Mouse (Mus musculus): ENCODE data around the gene Gm21972. TPM values are rescaled to one million over a fixed set of nuclear protein-coding genes. Genes with fewer than 3 reads are reported as not detected.
A peak's percentile ranks its signal among the peaks of the same experiment; 100 is the strongest.

The Gm21972 gene
- 1 to 10 TPM; 2.2 to 6.9 (median 5.0) TPM for total RNA-seq (2022)

GRCm38 (mm10) chr1:86133337-86133736, at the start of gene Gm21972:
Gene Gm21972 (plus strand): TSS chr1:86133637.
- DNase-seq (ENCODE audit: low spot score in 2 of 2), result no peak

GRCm38 (mm10) chr1:86094413-86094812, 39.0 kb upstream of the Gm21972 start:
- DNase-seq (ENCODE audit: low spot score in 2 of 2), result no peak

DNA sequence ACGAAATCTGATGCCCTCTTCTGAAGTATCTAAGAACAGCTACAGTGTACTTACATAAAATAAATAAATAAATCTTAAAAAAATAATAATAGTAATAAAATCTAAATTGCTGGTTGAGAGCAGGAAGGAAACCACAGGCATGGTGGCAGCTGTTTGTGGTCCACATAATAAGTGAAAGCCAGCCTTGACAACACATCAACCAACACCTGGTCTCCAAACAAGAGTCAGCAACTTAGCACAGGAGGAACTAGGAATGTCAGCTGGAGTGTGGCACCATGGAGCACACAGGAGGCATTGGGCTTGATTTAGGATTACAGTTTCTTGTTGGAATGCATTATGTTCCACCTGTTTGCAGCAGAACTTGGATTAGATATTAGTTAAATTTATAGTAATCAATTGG, 28.4 kb upstream of the Gm21972 start:
- no peak for DNase-seq (ENCODE audit: low spot score in 2 of 2)

DNA sequence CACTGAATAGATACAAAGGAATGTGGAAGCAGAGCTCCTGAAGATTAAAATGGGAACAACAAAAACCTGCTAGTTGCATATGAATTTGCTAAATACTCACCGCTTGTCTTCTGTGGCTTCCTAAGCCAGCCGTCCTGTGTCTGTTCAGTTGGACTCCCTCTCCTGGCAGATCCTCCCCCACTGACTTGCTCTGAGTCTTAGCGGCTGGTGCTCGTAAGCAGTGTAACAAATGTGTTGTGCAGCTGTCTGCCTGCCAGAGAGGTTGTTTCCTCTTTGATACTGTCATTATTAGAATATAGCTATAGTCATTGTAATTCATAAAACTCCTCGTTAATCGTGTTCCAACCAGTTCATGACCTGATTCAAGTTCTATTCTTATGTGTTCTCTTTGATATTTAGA, 21.7 kb upstream of the Gm21972 start, which contains the start of gene Htr2b:
Htr2b (minus strand) TSS at position 192 of the 400 bp plus-strand sequence.
- peak in 1 of 2 experiments; percentile 21 for DNase-seq (ENCODE audit: low spot score in 2 of 2)

DNA sequence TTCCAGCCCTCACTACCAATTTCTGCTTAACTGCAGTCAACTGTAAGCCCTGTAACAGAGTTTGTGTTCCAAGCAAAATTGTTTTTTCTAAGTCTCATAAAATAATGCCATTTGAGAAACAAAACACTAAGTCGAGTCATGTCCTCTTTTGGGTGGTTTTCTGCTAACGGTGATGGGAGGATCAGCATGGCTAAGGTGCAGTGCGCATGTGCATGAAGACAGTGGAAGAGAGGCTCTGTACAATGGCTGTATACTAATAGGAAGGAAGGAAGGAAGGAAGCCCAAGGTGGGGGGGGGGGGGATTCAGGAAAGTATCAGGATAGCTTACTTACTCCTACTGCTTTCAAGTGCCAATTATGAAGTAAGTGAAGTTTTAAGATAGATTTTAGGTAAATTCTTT, 19.3 kb upstream of the Gm21972 start:
- DNase-seq (ENCODE audit: low spot score in 2 of 2), result no peak

GRCm38 (mm10) chr1:86119549-86119948, 13.9 kb upstream of the Gm21972 start:
- no peak for DNase-seq (ENCODE audit: low spot score in 2 of 2)

- no peak for DNase-seq (ENCODE audit: low spot score in 2 of 2)
Observed at GRCm38 (mm10) chr1:86126036-86126435, 7.4 kb upstream of the Gm21972 start.

DNA sequence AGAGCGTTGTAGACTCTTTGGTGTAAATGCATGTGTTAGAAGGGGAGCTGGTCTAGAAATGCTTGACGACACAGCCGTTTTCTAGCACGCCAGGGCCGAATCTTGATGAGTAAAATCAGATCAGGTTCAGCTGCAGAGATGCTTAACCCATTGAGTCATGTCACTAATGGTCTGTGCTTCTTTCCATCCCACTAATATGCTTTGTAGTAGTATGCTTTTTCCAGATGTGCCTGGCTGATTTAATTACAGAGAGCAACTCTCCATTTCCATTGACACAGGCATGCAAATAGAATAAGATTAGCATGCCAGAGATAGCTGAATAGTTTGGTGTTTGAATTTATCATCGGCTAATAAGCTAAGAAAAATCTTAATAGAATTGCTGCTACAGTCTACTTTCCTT, 1.9 kb downstream of the Gm21972 start:
- no peak for DNase-seq (ENCODE audit: low spot score in 2 of 2)

GRCm38 (mm10) chr1:86141081-86141480, 7.6 kb downstream of the Gm21972 start:
- DNase-seq (ENCODE audit: low spot score in 2 of 2), result no peak

GRCm38 (mm10) chr1:86143165-86143564, 9.7 kb downstream of the Gm21972 start:
- DNase-seq (ENCODE audit: low spot score in 2 of 2), result no peak

DNA sequence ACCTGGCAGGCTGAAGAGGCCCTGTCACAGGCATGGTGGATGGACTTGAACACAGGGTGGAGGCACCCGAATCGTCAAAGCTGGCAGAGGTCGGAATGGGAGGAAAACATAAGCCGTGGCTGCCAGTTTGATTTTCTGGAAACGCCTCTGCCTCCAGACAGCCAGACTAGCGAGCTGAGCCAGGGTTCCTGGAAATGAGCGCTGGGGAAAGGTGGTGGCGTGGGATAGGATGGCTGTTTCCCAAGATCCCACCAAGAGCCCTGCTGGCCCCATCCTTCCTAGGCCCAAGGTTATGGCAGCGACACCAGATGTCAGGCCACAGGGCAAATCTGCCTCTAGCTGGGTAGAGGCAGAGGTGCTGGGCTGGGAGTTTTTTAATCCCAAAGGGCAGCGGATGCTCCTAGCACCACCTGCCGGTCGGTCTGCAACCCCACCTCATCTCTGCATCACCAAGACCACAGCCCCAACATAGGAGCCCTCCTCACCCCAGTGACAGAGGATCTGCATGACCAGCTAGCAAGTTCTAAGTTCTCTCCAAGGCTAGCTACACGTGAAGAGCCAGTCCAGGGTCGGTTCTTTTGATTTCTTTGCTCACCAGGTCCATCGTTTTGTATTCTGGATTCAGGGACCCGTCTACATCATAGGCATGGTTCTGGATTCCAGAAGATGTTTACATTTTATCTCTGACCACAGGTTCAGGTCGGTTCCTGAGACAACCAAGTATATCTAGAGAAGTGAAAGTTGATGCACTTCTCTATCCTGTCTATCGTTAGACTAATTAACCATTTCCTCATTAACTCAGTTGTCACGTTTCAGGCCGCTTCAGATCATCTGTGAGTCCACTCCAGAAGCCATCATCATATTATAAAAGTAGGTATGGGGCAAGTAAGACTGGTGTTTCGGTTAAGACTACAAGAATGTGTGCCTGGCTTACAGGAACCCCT, 10.8 kb downstream of the Gm21972 start:
- no peak for DNase-seq (ENCODE audit: low spot score in 2 of 2)

DNA sequence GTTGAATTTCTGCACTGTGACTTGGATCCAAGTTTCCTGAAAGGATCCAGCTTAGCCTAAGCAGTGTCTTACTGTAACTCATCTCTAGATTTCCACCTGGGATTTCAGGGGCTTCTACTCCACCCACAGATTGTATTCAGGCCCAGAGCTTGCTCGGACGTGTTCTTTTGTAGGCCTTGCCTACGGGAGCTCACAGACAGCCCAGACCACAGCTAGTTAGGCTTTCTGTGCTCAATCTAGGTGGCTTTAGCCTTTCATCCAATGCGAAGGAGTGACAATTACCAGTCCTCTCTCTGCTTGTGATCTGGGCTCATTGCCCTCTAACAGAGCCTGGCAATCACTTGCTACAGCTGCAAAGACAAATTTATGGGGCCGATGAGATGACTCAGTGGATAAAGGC, 12.9 kb downstream of the Gm21972 start:
- no peak for DNase-seq (ENCODE audit: low spot score in 2 of 2)

DNA sequence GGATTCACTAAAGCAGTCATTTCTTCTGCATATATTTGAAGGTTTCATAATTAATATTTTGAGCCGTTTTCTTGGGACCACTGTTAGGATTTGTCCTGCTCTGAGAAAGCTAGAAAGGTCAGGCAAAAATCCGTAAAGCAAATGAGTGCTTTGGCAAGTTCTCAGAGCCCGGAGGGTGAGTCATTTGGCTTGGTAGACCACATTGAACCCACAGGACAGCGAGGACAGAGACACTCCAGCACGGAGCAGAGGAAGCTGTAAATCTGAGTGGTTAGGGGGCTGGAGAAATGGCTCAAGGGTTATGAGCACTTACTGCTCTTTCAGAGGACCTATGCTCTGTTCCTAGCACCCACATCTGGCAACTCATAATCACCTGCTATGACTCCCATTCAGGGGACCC, 14.1 kb downstream of the Gm21972 start:
- no peak for DNase-seq (ENCODE audit: low spot score in 2 of 2)

DNA sequence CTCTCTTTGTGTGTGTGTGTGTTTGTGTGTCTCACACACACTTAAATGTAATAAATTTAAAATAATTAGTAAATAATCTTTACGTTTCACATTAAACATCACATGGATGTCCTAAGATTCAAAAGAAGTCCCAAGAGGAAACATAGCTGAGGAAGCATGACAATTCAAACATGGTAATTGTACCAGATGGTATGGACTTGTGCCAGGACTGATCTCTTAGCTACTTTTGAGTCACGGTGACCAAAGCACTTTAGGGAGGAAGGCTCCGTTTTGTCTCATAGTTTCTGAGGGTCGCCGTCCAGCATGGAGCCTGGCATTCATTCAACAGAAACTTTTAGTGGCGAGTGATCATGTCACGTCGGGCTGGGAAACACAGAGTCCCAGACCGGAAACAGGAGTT, 14.7 kb downstream of the Gm21972 start:
- no peak for DNase-seq (ENCODE audit: low spot score in 2 of 2)

GRCm38 (mm10) chr1:86150929-86151328, 17.5 kb downstream of the Gm21972 start:
- DNase-seq (ENCODE audit: low spot score in 2 of 2), result no peak

- no peak for DNase-seq (ENCODE audit: low spot score in 2 of 2)
Observed at GRCm38 (mm10) chr1:86151376-86151775, 17.9 kb downstream of the Gm21972 start.

DNA sequence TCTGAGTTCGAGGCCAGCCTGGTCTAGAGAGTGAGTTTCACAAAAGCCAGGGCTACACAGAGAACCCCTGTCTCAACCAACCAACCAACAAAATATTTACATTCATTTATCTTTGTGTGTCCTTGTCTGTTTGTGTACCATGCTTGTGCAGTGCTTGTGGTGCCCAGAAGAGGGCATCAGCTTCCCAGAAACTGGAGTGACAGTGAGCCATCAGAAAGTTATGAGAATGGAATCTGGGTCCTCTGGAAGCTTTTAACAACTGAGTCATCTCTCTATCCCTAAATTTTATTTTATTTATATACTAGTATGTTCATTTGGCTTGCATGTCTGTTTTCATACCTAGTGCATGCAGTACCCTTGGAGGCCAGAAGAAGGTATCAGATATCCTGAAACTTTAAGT, 19.2 kb downstream of the Gm21972 start:
- no peak for DNase-seq (ENCODE audit: low spot score in 2 of 2)

- peak; percentile 89 to 96 for DNase-seq (ENCODE audit: low spot score in 2 of 2)
Observed at GRCm38 (mm10) chr1:86154133-86154823, 20.8 kb downstream of the Gm21972 start, which contains the start of gene Armc9. Gene Armc9 (plus strand): TSS chr1:86154780.

GRCm38 (mm10) chr1:86154824-86155164, 21.4 kb downstream of the Gm21972 start:
- DNase-seq (ENCODE audit: low spot score in 2 of 2), result no peak

- no peak for DNase-seq (ENCODE audit: low spot score in 2 of 2)
Observed at GRCm38 (mm10) chr1:86156075-86156474, 22.6 kb downstream of the Gm21972 start.

GRCm38 (mm10) chr1:86156595-86156994, 23.2 kb downstream of the Gm21972 start:
- DNase-seq (ENCODE audit: low spot score in 2 of 2), result no peak

GRCm38 (mm10) chr1:86160059-86160458, 26.6 kb downstream of the Gm21972 start:
- DNase-seq (ENCODE audit: low spot score in 2 of 2), result no peak

Measured in left cerebral cortex, adult 8-10 months (tissue).